Mouse (Mus musculus): Measurements from ENCODE around the gene S100z. TPM values are rescaled to one million over a fixed set of nuclear protein-coding genes. Genes with fewer than 3 reads are reported as not detected.

The S100z gene
- not detected in 2 replicates for polyA plus RNA-seq (2015; fragmentation: Nextera tagmentation; extraction: Ambion mirVana)

- Histone ChIP-seq H3K27ac (no peak within 1 kb of the TSS), H3K27me3 (no peaks in the 10 kb centered on the region), H3K9ac (no peak within 1 kb of the TSS), H3K4me2 (no peak within 1 kb of the TSS), H3K9me3 (no peaks in the 10 kb centered on the region), H3K4me1 (no peaks in the 10 kb centered on the region), H3K4me3 (no peak within 1 kb of the TSS), H3K36me3 (no peaks in the 10 kb centered on the region)
- ATAC-seq (ENCODE audit: insufficient number of reproducible peaks, low FRiP score, low TSS enrichment, low read depth): no peak
- WGBS: 77% methylated on average over 21 of the region's 21 CpGs
Observed at GRCm38 (mm10) chr13:95478671-95479413, at the start of gene S100z. TSS of gene S100z (minus strand) at chr13:95478721.

GRCm38 (mm10) chr13:95524674-95525491 lies 46.4 kb upstream of the S100z start, which contains the start of gene F2rl1:
TSS of gene F2rl1 (minus strand) at chr13:95525227.
- Histone ChIP-seq H3K27me3 (peaks cover 29% of the 10 kb centered on the region), H3K27ac (no peak within 1 kb of the TSS), H3K4me2 (peak within 1 kb of the TSS; percentile 94), H3K4me3 (peak within 1 kb of the TSS; percentile 48), H3K9me3 (no peaks in the 10 kb centered on the region), H3K36me3 (no peaks in the 10 kb centered on the region), H3K4me1 (peaks cover 20% of the 10 kb centered on the region), H3K9ac (peak within 1 kb of the TSS; percentile 33)
- peak; percentile 61; the same call in 1 of the 2 replicates for ATAC-seq (ENCODE audit: insufficient number of reproducible peaks, low FRiP score, low TSS enrichment, low read depth)
- WGBS: under 1% methylated on average over 54 of the region's 54 CpGs

GRCm38 (mm10) chr13:95524424-95524673 lies 45.8 kb upstream of the S100z start:
- H3K36me3 ChIP-seq: no peaks in the 10 kb centered on the region
- peak overlapping the region; percentile 94 for H3K4me2 ChIP-seq
- WGBS: 0% methylated on average over 13 of the region's 13 CpGs
- no peaks in the 10 kb centered on the region for H3K9me3 ChIP-seq
- H3K4me1 ChIP-seq: peaks cover 20% of the 10 kb centered on the region
- no peak; the same call in 1 of the 2 replicates for ATAC-seq (ENCODE audit: insufficient number of reproducible peaks, low FRiP score, low TSS enrichment, low read depth)
- H3K27me3 ChIP-seq: peaks cover 29% of the 10 kb centered on the region
- H3K9ac ChIP-seq: peak overlapping the region; percentile 33
- H3K27ac ChIP-seq: no peak overlapping the region
- H3K4me3 ChIP-seq: peak overlapping the region; percentile 48

- peak overlapping the region; percentile 48 for H3K4me3 ChIP-seq
- peak overlapping the region; percentile 94 for H3K4me2 ChIP-seq
- H3K4me1 ChIP-seq: peaks cover 20% of the 10 kb centered on the region
- no peaks in the 10 kb centered on the region for H3K9me3 ChIP-seq
- peak overlapping the region; percentile 33 for H3K9ac ChIP-seq
- H3K27ac ChIP-seq: no peak overlapping the region
- no peaks in the 10 kb centered on the region for H3K36me3 ChIP-seq
- ATAC-seq (ENCODE audit: insufficient number of reproducible peaks, low FRiP score, low TSS enrichment, low read depth): peak; percentile 5; the same call in 1 of the 2 replicates
- 4% methylated on average over 29 of the region's 29 CpGs for WGBS
- peaks cover 29% of the 10 kb centered on the region for H3K27me3 ChIP-seq
Observed at GRCm38 (mm10) chr13:95523659-95524423, 45.3 kb upstream of the S100z start.

- H3K9me3 ChIP-seq: no peaks in the 10 kb centered on the region
- no peak for ATAC-seq (ENCODE audit: insufficient number of reproducible peaks, low FRiP score, low TSS enrichment, low read depth)
- no peaks in the 10 kb centered on the region for H3K36me3 ChIP-seq
- no peak overlapping the region for H3K27ac ChIP-seq
- no peak overlapping the region for H3K4me3 ChIP-seq
- no peak overlapping the region for H3K4me2 ChIP-seq
- H3K27me3 ChIP-seq: peaks cover 29% of the 10 kb centered on the region
- no peak overlapping the region for H3K9ac ChIP-seq
- H3K4me1 ChIP-seq: peaks cover 20% of the 10 kb centered on the region
- WGBS: 79% methylated on average over 10 of the region's 10 CpGs
Observed at GRCm38 (mm10) chr13:95522176-95522575, 43.7 kb upstream of the S100z start.

- 79% methylated on average over 6 of the region's 6 CpGs for WGBS
- no peaks in the 10 kb centered on the region for H3K36me3 ChIP-seq
Observed at GRCm38 (mm10) chr13:95521029-95521428, 42.5 kb upstream of the S100z start.

GRCm38 (mm10) chr13:95514756-95515155 lies 36.2 kb upstream of the S100z start:
- Histone ChIP-seq H3K27me3 (no peaks in the 10 kb centered on the region), H3K4me1 (no peaks in the 10 kb centered on the region), H3K27ac (no peak overlapping the region), H3K4me3 (no peak overlapping the region), H3K9me3 (no peaks in the 10 kb centered on the region), H3K4me2 (no peak overlapping the region), H3K36me3 (no peaks in the 10 kb centered on the region), H3K9ac (no peak overlapping the region)
- WGBS: 60% methylated on average over 4 of the region's 4 CpGs
- no peak for ATAC-seq (ENCODE audit: insufficient number of reproducible peaks, low FRiP score, low TSS enrichment, low read depth)

More at GRCm38 (mm10) chr13:95521029-95521428, 42.5 kb upstream of the S100z start:
- Histone ChIP-seq H3K27me3 (peaks cover 21% of the 10 kb centered on the region), H3K4me2 (no peak overlapping the region), H3K9me3 (no peaks in the 10 kb centered on the region), H3K4me1 (peaks cover 20% of the 10 kb centered on the region), H3K9ac (no peak overlapping the region), H3K27ac (no peak overlapping the region), H3K4me3 (no peak overlapping the region)
- no peak for ATAC-seq (ENCODE audit: insufficient number of reproducible peaks, low FRiP score, low TSS enrichment, low read depth)

- Histone ChIP-seq H3K4me3 (no peak overlapping the region), H3K4me2 (no peak overlapping the region), H3K4me1 (no peaks in the 10 kb centered on the region), H3K27ac (no peak overlapping the region), H3K27me3 (no peaks in the 10 kb centered on the region), H3K9ac (no peak overlapping the region), H3K9me3 (no peaks in the 10 kb centered on the region), H3K36me3 (no peaks in the 10 kb centered on the region)
- WGBS: 81% methylated on average over 5 of the region's 5 CpGs
- no peak for ATAC-seq (ENCODE audit: insufficient number of reproducible peaks, low FRiP score, low TSS enrichment, low read depth)
Observed at GRCm38 (mm10) chr13:95510054-95510453, 31.5 kb upstream of the S100z start.

GRCm38 (mm10) chr13:95503279-95503917 lies 24.9 kb upstream of the S100z start:
- Histone ChIP-seq H3K9ac (no peak overlapping the region), H3K4me1 (no peaks in the 10 kb centered on the region), H3K36me3 (no peaks in the 10 kb centered on the region), H3K4me3 (no peak overlapping the region), H3K27ac (no peak overlapping the region), H3K9me3 (no peaks in the 10 kb centered on the region), H3K4me2 (no peak overlapping the region), H3K27me3 (no peaks in the 10 kb centered on the region)
- ATAC-seq (ENCODE audit: insufficient number of reproducible peaks, low FRiP score, low TSS enrichment, low read depth): no peak
- 61% methylated on average over 8 of the region's 8 CpGs for WGBS

- no peaks in the 10 kb centered on the region for H3K36me3 ChIP-seq
Observed at GRCm38 (mm10) chr13:95496601-95497000, 18.1 kb upstream of the S100z start.

GRCm38 (mm10) chr13:95494812-95495211 lies 16.3 kb upstream of the S100z start:
- H3K9me3 ChIP-seq: no peaks in the 10 kb centered on the region
- no peak overlapping the region for H3K27ac ChIP-seq
- H3K4me1 ChIP-seq: peaks cover 8% of the 10 kb centered on the region; the same call in 1 of the 2 replicates
- H3K4me3 ChIP-seq: no peak overlapping the region
- ATAC-seq (ENCODE audit: insufficient number of reproducible peaks, low FRiP score, low TSS enrichment, low read depth): no peak
- no peak overlapping the region for H3K4me2 ChIP-seq
- no peaks in the 10 kb centered on the region for H3K36me3 ChIP-seq
- 54% methylated on average over 8 of the region's 8 CpGs for WGBS
- H3K9ac ChIP-seq: no peak overlapping the region
- H3K27me3 ChIP-seq: no peaks in the 10 kb centered on the region

More at GRCm38 (mm10) chr13:95496601-95497000, 18.1 kb upstream of the S100z start:
- 83% methylated on average over 3 of the region's 3 CpGs for WGBS
- no peak for ATAC-seq (ENCODE audit: insufficient number of reproducible peaks, low FRiP score, low TSS enrichment, low read depth)
- Histone ChIP-seq H3K27ac (no peak overlapping the region), H3K4me3 (no peak overlapping the region), H3K27me3 (no peaks in the 10 kb centered on the region), H3K4me1 (peaks cover 8% of the 10 kb centered on the region; the same call in 1 of the 2 replicates), H3K9ac (no peak overlapping the region), H3K4me2 (no peak overlapping the region), H3K9me3 (no peaks in the 10 kb centered on the region)
